Mouse (Mus musculus): ENCODE results near the gene Jph4.

Jph4 gene

GRCm38 (mm10) chr14:55116425-55117200 is at the start of gene Jph4:
TSS of gene Jph4 (minus strand) at chr14:55116935.
- DNase-seq (ENCODE audit: low spot score in 2 of 2), result no peak

GRCm38 (mm10) chr14:55164172-55164806 is 47.6 kb upstream of the Jph4 start:
- no peak for DNase-seq (ENCODE audit: low spot score in 2 of 2)

DNA sequence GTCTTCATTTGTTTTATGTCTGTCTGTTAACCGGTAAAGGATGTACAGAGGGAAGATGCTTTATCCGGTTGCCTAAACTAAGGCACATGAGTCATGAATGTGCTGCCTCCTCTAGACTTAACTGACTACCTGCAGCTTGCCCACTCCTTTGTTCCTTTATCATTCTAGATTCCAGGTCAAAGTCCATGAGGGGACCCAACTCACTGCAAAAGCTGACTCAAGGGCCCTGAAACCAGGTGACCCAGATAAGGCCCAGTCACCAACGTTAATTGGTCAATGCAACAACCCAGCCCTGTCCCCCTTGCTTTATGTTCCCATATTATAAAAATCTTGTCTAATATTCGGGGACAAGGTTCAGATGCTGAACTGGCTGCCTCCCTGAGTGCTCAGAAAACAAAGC is 45.4 kb upstream of the Jph4 start:
- DNase-seq (ENCODE audit: low spot score in 2 of 2), result no peak

DNA sequence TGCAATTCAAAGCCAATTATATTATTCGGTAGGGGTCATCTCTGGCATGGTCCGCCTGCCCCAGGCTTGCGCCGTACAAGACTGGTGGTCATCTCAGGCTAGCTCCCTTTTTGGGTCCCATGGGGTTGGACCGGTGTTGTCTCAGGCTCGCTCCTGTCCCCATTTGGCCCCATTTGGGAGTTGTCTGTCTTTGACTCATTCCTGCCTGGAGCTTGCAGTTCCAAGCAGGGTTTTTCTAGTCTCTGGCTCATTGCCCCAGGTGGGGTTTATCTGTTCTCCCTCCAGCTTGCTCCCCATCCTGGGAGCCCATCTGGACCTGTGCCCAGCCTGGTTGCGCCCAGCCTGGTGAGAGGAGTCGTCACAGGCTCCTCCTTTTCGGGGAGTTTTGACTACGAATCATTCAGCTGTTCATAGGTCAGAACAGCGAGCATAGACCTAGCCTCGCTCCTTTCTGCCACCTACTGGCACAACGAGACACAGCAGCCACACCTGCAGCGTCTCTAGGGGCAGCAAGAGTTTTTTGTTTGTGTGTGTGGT is 44.4 kb upstream of the Jph4 start:
- peak; percentile 60 to 85 for DNase-seq (ENCODE audit: low spot score in 2 of 2)

GRCm38 (mm10) chr14:55160251-55161071 is 43.7 kb upstream of the Jph4 start:
- no peak for DNase-seq (ENCODE audit: low spot score in 2 of 2)

GRCm38 (mm10) chr14:55157322-55158065 is 40.8 kb upstream of the Jph4 start:
- DNase-seq (ENCODE audit: low spot score in 2 of 2), result no peak

DNA sequence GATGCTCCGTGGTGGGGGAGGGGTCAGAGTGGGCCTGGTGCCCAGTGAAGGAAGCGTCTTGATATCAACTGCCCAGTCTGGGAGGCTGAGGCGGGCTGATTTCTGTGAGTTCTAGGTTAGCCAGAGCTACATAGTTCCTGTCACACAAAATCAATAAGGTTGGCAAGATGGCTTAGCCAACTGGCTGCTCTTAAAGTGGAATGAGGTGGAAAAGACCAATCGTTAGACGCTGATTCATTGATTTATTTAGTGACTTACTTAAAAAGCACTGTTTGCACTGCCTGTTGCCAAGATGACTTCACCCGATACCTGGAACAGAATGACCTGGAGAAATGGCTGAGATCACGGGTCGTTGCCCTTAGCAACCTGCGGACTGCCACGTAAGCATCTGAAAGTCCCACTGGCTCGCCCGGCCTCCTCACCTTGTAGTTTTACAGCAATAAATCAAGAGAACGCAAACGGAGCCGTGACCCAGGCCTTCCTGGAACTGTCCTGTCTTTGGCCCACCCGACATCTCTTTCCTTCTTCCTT is 36.3 kb upstream of the Jph4 start:
- DNase-seq (ENCODE audit: low spot score in 2 of 2), result no peak

DNA sequence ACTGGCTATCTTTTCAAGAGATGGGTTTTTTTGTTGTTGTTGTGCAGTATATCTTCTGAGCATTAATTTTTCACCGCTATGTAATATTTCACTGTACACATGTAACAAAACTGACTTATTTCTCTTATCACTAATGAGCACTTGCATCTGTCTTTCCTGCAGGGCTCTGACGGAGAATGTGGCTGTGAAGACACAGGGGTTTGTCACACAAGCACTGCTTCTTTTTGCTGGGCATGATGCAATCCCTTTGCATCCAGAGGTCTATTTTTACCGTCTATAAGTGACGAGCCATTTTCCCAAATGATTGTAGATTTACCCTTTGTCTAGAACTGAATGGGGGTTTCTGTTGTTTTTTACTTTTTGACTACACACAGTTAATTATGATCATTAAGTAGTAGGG is 35.4 kb upstream of the Jph4 start:
- no peak for DNase-seq (ENCODE audit: low spot score in 2 of 2)

- no peak for DNase-seq (ENCODE audit: low spot score in 2 of 2)
Observed at GRCm38 (mm10) chr14:55150985-55151384, 34.2 kb upstream of the Jph4 start.

- DNase-seq (ENCODE audit: low spot score in 2 of 2), result no peak
Observed at GRCm38 (mm10) chr14:55149041-55149440, 32.3 kb upstream of the Jph4 start.

- DNase-seq (ENCODE audit: low spot score in 2 of 2), result peak; percentile 40 to 81
Observed at GRCm38 (mm10) chr14:55148363-55148915, 31.7 kb upstream of the Jph4 start.

DNA sequence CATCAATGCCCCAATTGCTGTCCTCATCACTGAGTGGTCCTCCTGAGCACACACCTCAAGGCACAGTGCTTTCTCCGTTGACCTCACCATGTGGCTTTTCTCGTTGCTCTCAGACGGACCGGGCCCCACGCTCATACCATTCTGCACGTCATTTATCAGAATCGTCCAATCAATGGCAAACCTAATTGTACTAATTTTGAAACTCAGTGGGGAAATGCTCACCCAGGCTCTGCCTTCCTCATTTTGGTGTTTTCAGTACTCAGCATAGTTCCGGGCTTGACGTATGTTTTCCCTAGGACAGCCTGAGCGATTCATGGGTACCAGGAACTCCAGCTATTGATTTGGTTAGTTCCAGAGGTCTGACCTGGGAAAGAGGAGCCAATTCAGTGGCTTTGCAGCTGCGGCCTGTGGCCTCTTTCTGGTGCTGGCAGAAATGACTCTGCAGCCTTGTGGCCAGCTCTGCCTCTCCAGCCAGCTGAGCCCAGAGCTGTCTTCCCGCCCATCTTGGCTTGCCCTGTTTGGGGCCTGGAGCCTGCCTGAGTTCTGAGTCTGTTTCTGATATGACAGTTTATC is 30.2 kb upstream of the Jph4 start:
- DNase-seq (ENCODE audit: low spot score in 2 of 2), result no peak

GRCm38 (mm10) chr14:55146324-55146723 is 29.6 kb upstream of the Jph4 start:
- no peak for DNase-seq (ENCODE audit: low spot score in 2 of 2)

DNA sequence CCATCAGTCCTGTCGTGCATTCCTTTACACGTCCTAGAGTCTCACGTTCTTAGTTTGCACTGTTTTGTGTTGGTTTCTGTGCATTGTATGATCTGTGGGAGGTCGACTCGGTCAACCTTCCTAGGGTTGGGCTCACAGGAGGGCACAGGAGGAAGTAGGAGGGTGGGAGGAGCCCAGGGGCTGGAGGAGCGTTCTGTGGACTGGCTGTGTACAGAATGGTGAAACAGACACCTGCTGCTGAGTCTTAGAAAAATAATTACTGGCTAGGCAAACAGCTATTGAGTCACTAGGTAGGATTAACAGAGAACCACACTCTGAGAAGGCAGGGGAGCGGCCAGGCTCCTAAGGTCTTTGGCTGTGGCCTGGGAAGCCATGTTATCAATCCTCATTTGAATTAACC is 22.6 kb upstream of the Jph4 start:
- no peak for DNase-seq (ENCODE audit: low spot score in 2 of 2)

- DNase-seq (ENCODE audit: low spot score in 2 of 2), result no peak
Observed at GRCm38 (mm10) chr14:55135676-55136075, 18.9 kb upstream of the Jph4 start.

DNA sequence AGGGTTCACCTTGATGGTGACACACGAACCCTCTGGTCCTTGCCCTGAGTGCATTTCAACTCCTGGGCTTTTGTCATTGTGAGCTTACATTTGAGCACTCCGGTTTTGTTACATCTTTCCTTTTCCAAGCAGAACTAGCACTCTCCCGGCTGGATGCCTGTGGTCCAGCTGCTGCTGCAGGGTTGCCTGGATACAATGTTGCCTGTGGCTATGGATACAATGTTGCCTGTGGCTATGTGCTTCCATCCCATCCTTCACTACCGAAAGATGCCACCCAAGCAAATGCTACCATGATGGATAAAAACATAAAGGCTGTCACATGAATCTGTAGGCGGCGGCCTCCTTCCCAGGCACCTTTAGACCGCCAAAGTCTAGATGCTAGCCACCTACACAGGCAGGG is 9.8 kb upstream of the Jph4 start:
- no peak for DNase-seq (ENCODE audit: low spot score in 2 of 2)

GRCm38 (mm10) chr14:55125711-55126110 is 9.0 kb upstream of the Jph4 start:
- no peak for DNase-seq (ENCODE audit: low spot score in 2 of 2)

DNA sequence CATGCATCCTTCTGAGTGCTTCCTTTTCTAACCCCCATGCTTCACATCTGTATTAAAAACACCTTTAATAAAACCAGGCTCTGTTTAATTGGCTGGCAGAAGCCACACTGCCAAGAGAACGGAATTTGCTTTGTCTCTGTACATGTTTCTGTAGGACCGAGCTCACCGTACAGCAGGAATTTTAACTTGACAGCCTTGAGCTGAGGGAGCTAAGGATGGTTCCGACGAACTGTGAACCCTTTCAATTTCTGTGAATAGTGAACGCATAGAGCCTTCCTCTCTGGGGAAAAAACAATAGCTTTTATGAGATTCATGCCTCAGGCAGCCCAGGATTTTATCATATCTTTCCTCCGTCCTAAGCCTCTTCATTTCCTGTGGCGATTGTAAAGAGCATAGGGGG is 5.6 kb upstream of the Jph4 start:
- DNase-seq (ENCODE audit: low spot score in 2 of 2), result no peak

- peak in 1 of 2 experiments; percentile 67 for DNase-seq (ENCODE audit: low spot score in 2 of 2)
Observed at GRCm38 (mm10) chr14:55121947-55122346, 5.2 kb upstream of the Jph4 start.

DNA sequence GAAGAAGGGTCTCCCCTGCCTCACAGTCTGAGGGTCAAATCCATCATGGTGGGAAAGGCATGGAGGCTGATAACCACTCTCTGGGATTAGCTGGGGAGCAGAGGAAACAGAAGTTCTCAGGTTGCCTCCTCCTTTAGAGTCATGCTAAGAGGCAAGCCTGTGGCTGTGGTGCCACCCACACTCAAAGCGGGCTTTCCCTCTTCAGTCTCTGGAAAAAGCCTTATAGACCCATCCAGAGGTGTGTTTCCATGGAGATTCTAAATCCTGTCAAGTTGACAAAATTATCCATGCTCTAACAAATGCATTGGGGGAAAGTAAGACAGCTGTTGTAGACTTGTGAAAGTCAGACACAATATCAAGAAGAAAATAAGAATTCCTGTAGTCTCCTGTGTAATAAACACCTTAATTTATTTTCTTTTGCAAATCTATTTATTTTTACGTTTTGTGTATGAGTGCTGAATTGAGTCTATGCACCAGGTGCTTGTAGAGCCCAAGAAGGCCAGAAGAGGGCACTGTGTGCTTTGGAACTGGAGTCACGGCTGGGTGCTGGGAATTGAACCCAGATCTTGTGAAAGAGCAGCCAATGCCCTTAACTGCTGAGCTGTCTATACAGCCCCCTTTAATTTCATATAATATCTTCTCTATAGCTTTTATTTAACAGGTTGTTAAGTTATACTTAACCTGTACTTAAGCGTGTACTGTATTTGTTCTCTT is 2.8 kb upstream of the Jph4 start:
- DNase-seq (ENCODE audit: low spot score in 2 of 2), result no peak

All from spleen, postnatal 4 days (tissue).